Mouse (Mus musculus): Measurements from ENCODE around the gene Cabp4.

GRCm38 (mm10) chr19:4156073-4156579 is 12.3 kb upstream of the Cabp4 start:
- TF ChIP-seq CTCF (IDR thresholded peaks at IDR 0.05; ENCODE audit: low read depth) (no peak), EP300 (IDR thresholded peaks at IDR 0.05; ENCODE audit: low read depth) (no peak)
